Mouse (Mus musculus): ENCODE measurements around the gene Ccdc172. TPM values are rescaled to one million over a fixed set of nuclear protein-coding genes. Genes with fewer than 3 reads are reported as not detected.

The Ccdc172 gene
- polyA plus RNA-seq, 1 experiment = 8.9 TPM

DNA sequence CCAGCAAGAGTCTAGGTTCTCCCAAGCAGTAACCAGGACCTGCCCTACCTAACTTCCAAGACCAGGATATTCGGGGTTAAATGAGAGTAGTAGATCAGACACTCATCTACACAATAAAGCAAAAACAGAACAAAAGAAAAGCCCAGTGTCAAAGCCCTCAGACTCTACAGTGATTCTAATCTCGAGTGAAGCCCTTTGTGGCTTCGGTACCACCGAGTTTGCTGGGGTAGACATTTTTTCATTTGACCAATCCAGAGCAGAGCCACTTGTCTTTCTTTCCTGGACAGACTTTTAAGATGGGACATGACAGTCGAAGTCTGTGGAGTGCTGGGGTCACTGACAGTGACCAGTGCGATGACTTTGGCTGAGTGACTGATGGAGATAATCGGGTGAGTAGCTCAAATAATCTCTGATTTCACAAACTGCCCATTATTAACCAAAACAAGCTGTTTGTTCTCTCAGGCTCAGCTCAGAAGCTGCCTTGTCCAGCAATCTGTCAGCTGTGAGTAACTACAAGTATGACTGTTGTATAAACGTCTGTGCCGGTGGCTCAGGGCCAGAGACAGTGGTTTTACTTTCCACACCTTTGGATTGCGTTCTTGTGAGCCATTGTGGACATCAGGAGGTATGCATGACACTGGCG is 60.8 kb downstream of the Ccdc172 start:
- Histone ChIP-seq H3K27me3 (ENCODE audit: control insufficient read depth, insufficient read depth, low read length) (no peaks in the 10 kb centered on the region), H3K4me1 (ENCODE audit: control insufficient read depth, insufficient read depth, low read length) (no peaks in the 10 kb centered on the region), H3K36me3 (ENCODE audit: control insufficient read depth, insufficient read depth, low read length) (no peaks in the 10 kb centered on the region), H3K27ac (ENCODE audit: control insufficient read depth, insufficient read depth, low read depth, low read length) (no peak overlapping the region), H3K4me3 (ENCODE audit: control insufficient read depth, low read depth, low read length) (no peak overlapping the region)
- TF ChIP-seq CTCF (IDR thresholded peaks at IDR 0.05; ENCODE audit: control insufficient read depth, insufficient read depth, insufficient replicate concordance, low read depth, low read length) (no peak), POLR2A (IDR thresholded peaks at IDR 0.05; ENCODE audit: control insufficient read depth, low read depth, low read length) (no peak)

DNA sequence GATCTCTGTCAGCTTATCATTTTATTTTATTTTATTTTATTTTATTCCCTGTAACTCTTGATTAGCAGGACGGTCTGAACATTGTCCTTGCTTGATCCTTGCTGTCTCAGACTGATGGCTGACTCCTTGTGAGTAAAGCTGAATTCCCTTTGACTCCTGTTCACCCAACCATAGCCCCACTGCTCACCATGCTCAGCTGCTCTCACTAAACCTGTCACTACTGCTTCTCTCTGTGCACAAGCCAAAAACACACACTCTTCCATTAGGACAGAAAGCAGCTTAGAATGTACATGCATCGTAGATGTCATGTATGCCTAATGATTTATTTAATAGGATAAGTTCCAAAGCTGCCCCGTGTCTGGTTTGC is 61.3 kb downstream of the Ccdc172 start:
- H3K27ac ChIP-seq (ENCODE audit: control insufficient read depth, insufficient read depth, low read depth, low read length) = no peak overlapping the region
- H3K36me3 ChIP-seq (ENCODE audit: control insufficient read depth, insufficient read depth, low read length) = no peaks in the 10 kb centered on the region
- no peak for TF ChIP-seq CTCF (IDR thresholded peaks at IDR 0.05; ENCODE audit: control insufficient read depth, insufficient read depth, insufficient replicate concordance, low read depth, low read length)
- TF ChIP-seq POLR2A (IDR thresholded peaks at IDR 0.05; ENCODE audit: control insufficient read depth, low read depth, low read length) = no peak
- H3K27me3 ChIP-seq (ENCODE audit: control insufficient read depth, insufficient read depth, low read length) = no peaks in the 10 kb centered on the region
- no peaks in the 10 kb centered on the region for H3K4me1 ChIP-seq (ENCODE audit: control insufficient read depth, insufficient read depth, low read length)
- H3K4me3 ChIP-seq (ENCODE audit: control insufficient read depth, low read depth, low read length) = no peak overlapping the region

DNA sequence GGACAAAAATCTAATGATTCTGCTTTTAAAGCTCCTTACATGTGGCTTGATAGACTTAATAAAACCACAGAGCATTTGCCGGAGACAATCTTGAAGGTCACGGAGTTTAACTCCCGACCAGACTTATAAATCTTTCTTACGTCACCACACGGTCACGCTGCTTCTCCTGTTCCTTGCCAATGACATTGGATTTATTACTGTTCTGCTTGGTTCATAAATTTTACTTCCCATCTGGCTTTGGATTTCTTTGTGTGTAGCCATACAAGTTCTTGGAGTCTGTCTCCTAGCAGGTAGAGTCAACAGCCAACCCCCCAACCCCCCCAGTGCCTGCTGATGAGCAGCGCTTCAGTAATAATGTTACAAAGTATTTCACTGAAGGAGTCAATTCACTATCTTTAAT is 70.2 kb downstream of the Ccdc172 start:
- Histone ChIP-seq H3K4me1 (ENCODE audit: control insufficient read depth, insufficient read depth, low read length) (no peaks in the 10 kb centered on the region), H3K4me3 (ENCODE audit: control insufficient read depth, low read depth, low read length) (no peak overlapping the region), H3K27me3 (ENCODE audit: control insufficient read depth, insufficient read depth, low read length) (no peaks in the 10 kb centered on the region), H3K27ac (ENCODE audit: control insufficient read depth, insufficient read depth, low read depth, low read length) (no peak overlapping the region), H3K36me3 (ENCODE audit: control insufficient read depth, insufficient read depth, low read length) (no peaks in the 10 kb centered on the region)
- TF ChIP-seq POLR2A (IDR thresholded peaks at IDR 0.05; ENCODE audit: control insufficient read depth, low read depth, low read length) = no peak
- no peak for TF ChIP-seq CTCF (IDR thresholded peaks at IDR 0.05; ENCODE audit: control insufficient read depth, insufficient read depth, insufficient replicate concordance, low read depth, low read length)

DNA sequence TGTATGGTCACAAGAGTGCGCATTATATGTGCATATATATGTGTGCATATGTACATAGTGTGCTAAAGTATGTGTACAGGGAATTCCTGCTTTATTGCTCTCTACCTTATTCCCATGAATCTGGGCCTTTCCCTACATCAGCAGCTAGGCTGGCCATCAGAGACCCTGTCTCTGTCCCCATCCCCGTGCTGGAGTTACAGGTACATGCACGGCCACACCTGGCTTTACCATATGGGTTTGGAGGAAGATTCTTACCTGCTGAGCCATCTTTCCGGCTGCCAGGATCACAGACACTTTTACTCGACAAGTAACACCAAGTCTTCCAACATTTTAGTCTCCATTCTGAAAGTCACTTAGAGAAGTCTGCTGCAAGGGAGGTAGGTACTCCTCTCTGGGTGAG is 71.2 kb downstream of the Ccdc172 start:
- TF ChIP-seq CTCF (IDR thresholded peaks at IDR 0.05; ENCODE audit: control insufficient read depth, insufficient read depth, insufficient replicate concordance, low read depth, low read length) (no peak), POLR2A (IDR thresholded peaks at IDR 0.05; ENCODE audit: control insufficient read depth, low read depth, low read length) (no peak)
- no peak overlapping the region for H3K4me3 ChIP-seq (ENCODE audit: control insufficient read depth, low read depth, low read length)
- H3K27ac ChIP-seq (ENCODE audit: control insufficient read depth, insufficient read depth, low read depth, low read length) = no peak overlapping the region
- H3K27me3 ChIP-seq (ENCODE audit: control insufficient read depth, insufficient read depth, low read length) = no peaks in the 10 kb centered on the region
- H3K36me3 ChIP-seq (ENCODE audit: control insufficient read depth, insufficient read depth, low read length) = no peaks in the 10 kb centered on the region
- no peaks in the 10 kb centered on the region for H3K4me1 ChIP-seq (ENCODE audit: control insufficient read depth, insufficient read depth, low read length)

DNA sequence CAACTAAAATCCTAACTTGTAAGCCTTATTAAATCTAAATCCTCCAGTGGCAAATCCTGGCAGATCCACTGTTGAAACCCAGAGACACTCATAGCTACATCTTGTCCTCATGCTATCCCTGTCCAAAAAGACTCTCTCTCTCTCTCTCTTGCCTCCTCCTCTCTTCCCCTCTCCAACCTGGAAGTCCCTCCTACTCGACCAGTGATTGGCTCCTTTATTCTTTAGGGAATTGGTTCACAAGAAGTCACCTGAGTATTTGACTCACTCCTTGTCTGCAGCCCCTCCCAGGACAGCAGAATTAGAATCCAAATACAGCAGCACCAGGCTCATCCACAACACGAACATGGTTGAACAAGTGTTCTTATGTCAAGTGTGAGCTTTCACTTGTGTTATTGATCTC is 74.3 kb downstream of the Ccdc172 start:
- no peaks in the 10 kb centered on the region for H3K27me3 ChIP-seq (ENCODE audit: control insufficient read depth, insufficient read depth, low read length)
- no peak overlapping the region for H3K4me3 ChIP-seq (ENCODE audit: control insufficient read depth, low read depth, low read length)
- TF ChIP-seq CTCF (IDR thresholded peaks at IDR 0.05; ENCODE audit: control insufficient read depth, insufficient read depth, insufficient replicate concordance, low read depth, low read length) (no peak), POLR2A (IDR thresholded peaks at IDR 0.05; ENCODE audit: control insufficient read depth, low read depth, low read length) (no peak)
- no peaks in the 10 kb centered on the region for H3K4me1 ChIP-seq (ENCODE audit: control insufficient read depth, insufficient read depth, low read length)
- no peaks in the 10 kb centered on the region for H3K36me3 ChIP-seq (ENCODE audit: control insufficient read depth, insufficient read depth, low read length)
- no peak overlapping the region for H3K27ac ChIP-seq (ENCODE audit: control insufficient read depth, insufficient read depth, low read depth, low read length)

DNA sequence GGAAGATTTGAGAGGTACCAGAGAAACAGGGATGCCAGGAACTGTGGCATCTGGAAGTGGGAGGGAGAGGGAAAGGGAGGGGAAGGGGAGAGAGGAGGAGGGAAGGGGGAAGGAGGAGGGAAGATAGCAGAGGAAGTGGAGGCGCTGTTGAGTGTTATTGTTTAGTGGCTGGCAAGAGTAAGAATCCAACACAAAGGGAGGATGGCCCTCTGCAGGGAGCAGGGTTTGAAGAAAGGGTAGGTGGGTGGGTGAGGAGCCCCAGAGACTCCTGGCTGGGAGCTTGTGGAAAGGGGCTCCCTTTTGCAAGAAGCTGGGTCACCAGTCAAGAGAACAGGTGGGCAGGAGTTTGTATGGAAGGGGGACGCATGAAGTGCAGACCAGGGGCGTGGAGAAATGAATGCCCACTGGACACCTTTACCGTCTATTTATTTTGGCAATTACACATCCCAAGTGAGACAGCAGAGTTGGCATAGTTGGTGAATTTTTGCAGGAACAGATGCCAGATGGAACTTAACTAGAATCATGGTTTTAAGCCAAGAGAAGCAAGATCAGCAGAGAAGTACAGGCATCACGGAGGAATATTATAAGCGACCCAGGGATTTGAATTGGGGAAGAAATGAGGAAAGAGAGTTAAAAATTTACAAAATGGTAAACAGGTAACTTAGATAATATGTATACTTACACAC is 78.6 kb downstream of the Ccdc172 start:
- Histone ChIP-seq H3K36me3 (ENCODE audit: control insufficient read depth, insufficient read depth, low read length) (no peaks in the 10 kb centered on the region), H3K27me3 (ENCODE audit: control insufficient read depth, insufficient read depth, low read length) (no peaks in the 10 kb centered on the region), H3K4me3 (ENCODE audit: control insufficient read depth, low read depth, low read length) (no peak overlapping the region), H3K27ac (ENCODE audit: control insufficient read depth, insufficient read depth, low read depth, low read length) (no peak overlapping the region), H3K4me1 (ENCODE audit: control insufficient read depth, insufficient read depth, low read length) (no peaks in the 10 kb centered on the region)
- TF ChIP-seq CTCF (IDR thresholded peaks at IDR 0.05; ENCODE audit: control insufficient read depth, insufficient read depth, insufficient replicate concordance, low read depth, low read length) = no peak
- TF ChIP-seq POLR2A (IDR thresholded peaks at IDR 0.05; ENCODE audit: control insufficient read depth, low read depth, low read length) = no peak

DNA sequence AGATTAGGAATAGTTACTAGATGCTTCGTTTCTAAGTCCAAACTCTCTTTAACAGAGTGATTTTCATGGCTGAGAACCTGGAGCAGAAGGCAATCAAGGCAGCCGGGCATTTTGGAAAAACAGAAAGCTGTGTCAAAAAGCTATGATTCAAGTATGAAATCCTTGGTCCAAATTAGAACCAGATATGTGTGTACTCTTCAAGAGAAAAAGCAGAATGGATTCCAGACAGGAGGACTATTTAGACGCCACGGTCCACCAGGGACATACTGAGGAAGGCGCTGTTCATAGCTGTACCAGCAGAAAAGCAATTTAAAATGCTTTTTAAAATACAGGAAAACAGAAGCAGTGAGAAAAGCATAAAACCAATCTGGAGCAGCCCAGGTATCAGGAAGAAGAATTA is 88.6 kb downstream of the Ccdc172 start:
- Histone ChIP-seq H3K36me3 (ENCODE audit: control insufficient read depth, insufficient read depth, low read length) (no peaks in the 10 kb centered on the region), H3K27ac (ENCODE audit: control insufficient read depth, insufficient read depth, low read depth, low read length) (no peak overlapping the region), H3K27me3 (ENCODE audit: control insufficient read depth, insufficient read depth, low read length) (no peaks in the 10 kb centered on the region), H3K4me3 (ENCODE audit: control insufficient read depth, low read depth, low read length) (no peak overlapping the region), H3K4me1 (ENCODE audit: control insufficient read depth, insufficient read depth, low read length) (peaks cover 3% of the 10 kb centered on the region)
- no peak for TF ChIP-seq POLR2A (IDR thresholded peaks at IDR 0.05; ENCODE audit: control insufficient read depth, low read depth, low read length)
- no peak for TF ChIP-seq CTCF (IDR thresholded peaks at IDR 0.05; ENCODE audit: control insufficient read depth, insufficient read depth, insufficient replicate concordance, low read depth, low read length)

Other genes with a start within 250 kb of the Ccdc172 start
- 1.2 and 1.6 TPM in 2 replicates for gene Gfra1, start 56.1 kb upstream of the Ccdc172 start, polyA plus RNA-seq (2012; rRNA removed)
- 0.42 and 0.79 TPM in 2 replicates for gene Pnlip, start 140.5 kb downstream of the Ccdc172 start, polyA plus RNA-seq (2012; rRNA removed)
- 0.19 TPM in 2 replicates for gene Pnliprp1, start 216.9 kb downstream of the Ccdc172 start, polyA plus RNA-seq (2012; rRNA removed)
- gene Pnliprp2, start 247.7 kb downstream of the Ccdc172 start, polyA plus RNA-seq (2012; rRNA removed) = 0.14 and 0.32 TPM in 2 replicates

Measured in testis, adult 2 months (tissue).